Mouse (Mus musculus) adipocyte (in vitro differentiated cells): ENCODE measurements around the gene Lamc1.
A peak's percentile ranks its signal among the peaks of the same experiment; 100 is the strongest.
"Not testable (repeated sequence)": the region's sequence is repeated elsewhere in the genome, so short reads cannot be mapped to it uniquely, and the experiment has no call there.

Experiments used
- DNase-seq: peaks from one replicate; pipeline ENCODE4 v3.0.0-alpha.2; 2016; ENCODE audit warnings: low spot score

The Lamc1 gene

DNA sequence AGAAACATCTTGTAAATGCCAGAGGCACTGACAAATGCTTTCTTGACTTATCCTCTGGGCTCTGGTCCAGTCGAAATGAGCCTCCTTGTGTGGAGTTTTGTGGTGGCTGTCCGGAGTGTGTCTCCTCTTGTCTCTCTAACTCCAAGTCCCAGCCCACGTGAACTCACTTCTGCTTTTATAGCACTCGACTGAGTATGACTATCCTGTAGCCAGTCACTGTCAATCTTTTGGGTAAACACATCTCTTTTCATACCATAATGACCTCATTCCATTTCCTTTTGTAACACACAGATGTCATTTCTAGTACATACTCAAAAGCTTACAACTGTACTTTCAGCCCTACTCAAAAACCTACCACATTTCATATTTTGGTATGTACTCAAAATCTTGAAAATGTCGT lies 33.1 kb downstream of the Lamc1 start:
- not testable (repeated sequence) for DNase-seq

DNA sequence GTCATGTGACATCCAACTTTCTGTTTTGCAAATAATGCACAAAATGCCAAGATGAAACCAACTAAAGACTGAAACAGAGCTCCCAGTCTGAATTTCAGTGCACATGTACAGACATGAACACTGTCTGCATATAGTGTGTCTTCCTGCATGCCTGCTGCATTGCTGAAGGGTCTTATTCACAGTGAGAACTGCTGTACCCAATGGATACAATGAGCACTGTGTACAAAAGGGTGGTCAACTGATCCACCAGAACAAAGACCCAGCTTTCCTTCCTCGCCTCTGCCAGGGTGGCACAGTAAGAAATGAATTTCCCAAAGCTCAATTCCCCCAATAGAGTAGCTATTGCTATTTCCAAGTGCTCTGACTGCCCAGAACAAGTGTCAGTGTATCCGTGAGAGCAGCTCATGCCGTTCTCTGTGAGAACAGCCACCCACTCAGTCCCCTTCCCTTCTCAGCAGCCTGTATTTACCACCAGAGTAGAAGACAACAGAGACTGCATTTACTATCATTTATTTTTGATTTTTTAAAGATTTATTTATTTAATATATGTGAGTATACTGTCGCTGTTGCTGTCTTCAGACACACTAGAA lies 34.7 kb downstream of the Lamc1 start:
- DNase-seq: not testable (repeated sequence)

DNA sequence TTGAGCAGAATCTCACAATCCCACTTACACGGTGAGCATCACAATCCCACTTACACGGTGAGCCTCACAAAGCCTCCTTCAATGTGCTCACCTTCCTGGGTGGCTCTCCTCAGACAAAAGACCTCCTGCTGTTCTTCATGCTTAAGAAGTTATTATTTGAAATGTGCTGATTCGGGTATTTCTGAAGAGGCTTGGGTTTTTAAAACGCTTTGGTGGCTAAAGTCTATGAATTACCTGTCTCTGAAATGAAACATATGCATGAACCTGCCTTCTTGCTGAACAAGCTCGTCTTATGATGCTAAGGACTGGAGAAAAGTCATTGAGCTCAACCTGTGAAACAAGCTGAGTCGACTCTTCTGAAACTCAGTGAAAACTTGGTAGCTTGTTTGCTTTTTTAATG lies 36.6 kb downstream of the Lamc1 start:
- DNase-seq: no peak

DNA sequence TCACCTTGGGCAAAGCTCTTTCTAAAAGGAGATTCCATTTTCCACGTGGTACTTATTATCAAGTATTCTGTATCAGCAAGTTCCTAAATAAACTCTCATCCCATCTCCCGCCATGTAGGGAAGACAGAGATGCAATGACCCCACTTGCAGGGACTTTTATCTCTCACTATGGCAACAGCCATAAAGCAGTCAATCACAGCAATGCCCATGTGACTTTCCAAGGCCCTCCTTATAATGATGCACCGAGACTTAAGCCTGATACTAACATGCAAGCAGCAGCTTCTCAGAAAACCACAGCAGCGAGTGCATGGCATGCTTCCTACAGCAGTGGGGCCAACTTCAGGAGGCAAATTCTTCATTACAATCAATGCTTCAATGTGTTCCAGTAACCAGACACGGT lies 39.7 kb downstream of the Lamc1 start:
- no peak for DNase-seq

DNA sequence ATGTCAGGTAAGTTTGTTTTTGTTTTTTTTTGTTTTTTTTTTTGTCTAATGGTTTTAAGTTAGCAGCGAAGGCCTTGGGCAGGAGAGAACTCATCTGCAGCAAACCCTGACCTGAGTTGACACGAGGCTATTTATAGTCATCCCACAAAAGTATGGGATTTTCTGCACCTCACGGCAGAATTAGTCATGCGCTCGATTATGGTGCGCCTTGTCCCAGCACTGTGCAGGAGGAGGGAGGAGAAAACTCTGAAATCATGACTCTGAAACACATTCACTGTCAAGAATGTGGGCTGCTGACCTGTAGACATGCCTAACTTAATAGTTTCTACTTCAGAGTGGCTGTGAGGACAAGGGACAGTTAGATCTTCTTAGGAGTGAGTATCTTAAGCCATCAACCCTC lies 40.4 kb downstream of the Lamc1 start:
- DNase-seq: peak; percentile 48

DNA sequence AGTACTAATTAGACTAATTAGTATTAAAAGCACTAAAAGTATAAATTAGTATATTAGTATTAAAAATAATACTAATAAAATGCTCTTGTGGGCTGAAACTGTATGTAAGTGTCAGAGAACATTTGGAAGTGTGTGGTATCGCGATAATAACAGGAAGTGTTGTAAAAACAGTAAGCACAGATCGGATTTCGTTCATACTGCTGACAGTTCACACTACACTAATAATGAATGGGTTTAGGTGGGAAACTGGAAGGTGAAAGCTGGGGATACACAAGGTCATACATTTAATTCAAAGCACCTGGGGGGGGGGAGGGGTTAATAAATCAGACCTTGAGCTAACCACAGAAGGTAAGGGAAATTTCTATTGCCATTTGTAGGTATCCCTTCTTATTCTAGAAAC lies 41.2 kb downstream of the Lamc1 start:
- DNase-seq: no peak

DNA sequence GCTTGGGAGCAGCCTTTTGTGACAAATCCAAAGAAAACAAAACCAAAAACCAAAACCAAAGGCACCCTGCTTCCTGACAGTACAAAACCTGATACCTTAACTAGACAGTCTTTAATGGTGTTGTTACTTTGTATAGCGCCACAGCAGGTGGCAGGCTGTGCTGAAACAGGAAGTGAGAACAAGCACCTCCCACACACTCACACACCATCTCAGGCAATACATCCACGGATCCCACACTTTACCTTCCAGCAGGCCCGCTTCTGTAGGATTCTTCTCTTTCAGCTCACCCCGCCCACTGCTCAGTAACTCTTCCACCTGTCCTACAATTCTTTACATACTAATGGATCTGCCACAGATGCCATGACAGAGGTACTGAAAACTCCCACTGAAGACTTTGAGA lies 44.6 kb downstream of the Lamc1 start:
- no peak for DNase-seq

DNA sequence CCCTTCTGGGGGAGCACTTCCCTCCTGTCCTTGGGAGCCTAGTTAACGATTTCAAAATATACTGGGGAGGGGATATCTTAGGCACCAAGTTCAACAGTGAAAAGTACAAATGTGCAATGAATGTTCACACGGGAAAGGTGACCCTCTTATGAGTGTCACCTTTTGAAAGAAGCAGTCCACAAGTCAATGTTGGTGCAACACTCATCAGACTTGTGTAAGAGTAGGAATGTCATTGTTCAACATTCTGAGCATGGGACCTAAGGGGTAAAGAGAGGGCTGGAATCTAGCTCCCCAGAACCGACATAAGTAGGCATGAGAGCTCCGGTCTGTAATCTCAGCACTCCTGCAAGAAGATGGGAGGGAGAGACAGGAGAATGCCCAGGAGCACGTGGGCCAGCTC lies 45.1 kb downstream of the Lamc1 start:
- DNase-seq: no peak

DNA sequence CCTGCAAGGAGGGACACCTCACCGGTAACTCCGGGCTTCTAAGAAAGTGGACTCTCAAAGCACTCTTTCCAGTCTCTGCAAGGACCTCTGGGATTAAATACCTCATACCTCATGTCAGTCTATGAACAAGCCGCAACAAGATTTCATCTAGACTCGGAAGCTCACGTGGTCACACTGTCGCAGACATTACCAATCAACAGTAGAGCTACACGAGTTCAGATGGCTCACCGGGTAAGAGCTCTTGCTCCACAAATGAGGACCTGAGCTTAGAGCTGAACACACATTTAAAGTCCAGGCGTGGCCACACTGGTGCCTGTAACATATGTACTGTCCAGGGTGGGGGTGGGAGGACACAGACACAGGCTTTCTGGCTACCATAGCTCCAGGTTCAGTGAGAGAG lies 46.4 kb downstream of the Lamc1 start:
- DNase-seq: no peak

DNA sequence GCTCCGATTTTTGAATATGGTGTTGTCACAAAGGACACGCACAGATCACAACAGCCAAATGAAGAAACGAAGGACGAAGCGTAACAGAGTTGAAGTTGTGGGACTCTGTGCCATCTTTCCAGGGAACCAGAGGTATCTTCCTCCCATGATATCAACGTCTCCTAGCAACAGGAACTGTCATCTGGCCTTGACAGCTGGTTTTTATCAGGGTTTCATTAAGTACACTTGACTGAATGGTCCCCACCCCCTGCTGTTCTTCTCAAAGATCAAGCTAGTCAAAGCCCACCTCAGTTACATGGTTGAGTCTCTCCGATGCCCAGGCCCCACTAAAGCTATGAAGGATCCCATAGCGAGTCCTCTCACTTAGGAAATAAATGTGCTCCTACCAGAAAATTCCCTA lies 47.4 kb downstream of the Lamc1 start:
- DNase-seq: no peak

DNA sequence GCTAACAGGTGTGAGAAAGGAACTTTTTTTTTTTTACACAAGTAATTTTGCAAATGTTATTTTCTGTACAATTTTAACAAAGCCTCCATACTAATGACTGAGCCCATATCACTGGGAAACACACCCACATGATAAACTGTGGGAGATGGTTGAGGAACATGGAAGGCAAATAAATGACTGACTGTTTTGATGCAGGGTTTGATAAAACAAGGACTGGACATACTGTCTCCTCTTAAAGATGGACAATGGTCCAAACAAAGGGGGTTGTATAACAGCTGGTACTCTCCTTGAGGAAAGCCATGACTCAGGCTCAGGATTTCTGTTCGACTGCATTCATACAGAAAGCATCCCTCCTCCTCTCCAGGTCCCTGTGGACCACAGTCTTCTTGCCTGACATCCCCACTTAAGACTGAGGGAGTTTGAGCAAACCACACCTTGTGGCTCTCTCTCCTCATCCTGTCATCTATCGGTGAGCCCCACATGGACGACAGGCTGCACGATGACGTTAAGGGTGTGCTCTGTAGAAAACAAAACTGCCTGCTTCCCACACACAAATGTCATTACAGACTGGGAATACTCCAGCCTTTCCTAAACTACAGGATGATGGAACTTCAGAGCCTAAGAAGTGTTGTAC lies 50.1 kb downstream of the Lamc1 start:
- DNase-seq: no peak

DNA sequence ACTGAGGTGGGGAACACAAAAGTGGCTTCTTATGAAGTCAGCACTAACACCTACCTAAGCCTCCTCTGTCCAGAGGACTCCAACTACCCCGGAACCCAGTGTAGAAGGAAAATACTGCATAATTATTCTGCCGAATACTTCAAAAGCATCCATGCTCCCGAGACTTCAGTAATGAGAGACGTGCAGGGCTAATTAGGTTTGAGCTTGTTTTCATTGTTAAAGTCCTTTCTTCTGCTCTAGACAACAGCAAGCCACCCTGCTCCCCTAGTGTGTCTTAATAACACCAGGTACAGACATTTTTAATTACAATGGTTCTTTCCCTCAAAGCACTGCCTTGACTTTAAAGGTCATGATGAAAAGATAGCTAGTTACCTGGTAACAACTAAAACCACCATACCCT lies 51.1 kb downstream of the Lamc1 start:
- no peak for DNase-seq

DNA sequence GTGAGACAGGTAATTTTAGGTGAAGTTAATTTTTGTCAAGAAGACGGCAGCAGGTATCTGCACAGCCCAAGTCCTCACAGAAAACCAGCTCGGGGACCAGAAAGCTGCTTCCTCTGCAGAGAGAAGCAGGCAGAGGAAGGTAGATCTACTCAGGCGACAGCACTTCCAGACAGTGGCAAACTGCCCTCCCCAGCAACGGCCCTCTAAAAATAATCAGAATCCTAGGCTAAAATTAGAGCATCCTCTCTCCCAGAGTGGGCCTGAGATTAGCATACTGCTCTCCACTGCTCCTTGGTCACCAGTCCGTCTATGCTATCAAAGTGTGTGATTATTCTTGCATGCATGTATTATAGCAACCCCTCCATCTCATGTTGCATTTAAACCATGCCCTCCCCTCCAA lies 52.2 kb downstream of the Lamc1 start:
- DNase-seq: no peak

DNA sequence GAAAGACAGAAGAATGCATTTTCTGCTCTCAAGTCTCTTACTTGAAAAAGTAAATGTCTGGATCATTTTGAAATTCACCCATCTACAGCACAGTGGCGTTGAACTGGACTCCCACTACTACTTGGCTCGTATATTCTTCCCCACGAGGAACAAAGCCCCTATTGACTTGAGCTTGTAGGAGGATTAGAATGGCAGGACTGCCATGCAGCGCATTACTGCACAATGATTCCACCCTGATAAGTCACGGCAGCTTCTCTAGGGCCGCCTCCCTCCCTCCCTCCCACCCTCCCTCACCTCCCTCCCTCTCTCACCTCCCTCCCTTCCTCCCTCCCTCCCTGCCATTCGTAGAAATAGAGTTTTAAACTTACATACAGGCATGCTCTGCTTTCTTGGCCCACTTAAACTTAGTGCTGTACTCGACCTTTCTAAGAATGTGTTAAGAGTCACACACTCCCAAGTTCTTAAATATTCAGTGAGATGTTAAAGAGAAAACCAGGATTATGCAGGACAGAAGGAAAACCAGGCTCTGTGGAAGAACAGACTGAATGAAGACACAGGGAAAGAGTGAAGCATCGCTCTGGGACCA lies 54.5 kb downstream of the Lamc1 start:
- no peak for DNase-seq

DNA sequence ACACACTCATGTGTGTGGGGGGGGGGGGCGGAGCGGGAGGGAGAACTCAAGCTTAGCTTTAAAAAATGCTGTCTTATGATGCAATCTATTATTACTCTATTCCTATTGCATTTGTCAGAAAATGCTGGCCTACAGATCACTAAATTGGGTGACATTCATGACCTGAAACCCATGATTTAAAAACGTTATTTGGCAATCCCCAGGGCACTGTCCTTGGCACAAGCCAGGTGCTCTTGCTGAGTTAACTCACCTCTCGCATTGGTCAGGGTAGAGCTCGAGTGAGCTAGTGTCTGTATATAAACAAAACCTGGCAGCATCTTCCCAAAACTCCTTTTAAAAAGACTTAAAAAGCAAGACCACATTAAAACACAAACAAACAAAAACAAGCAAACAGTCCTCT lies 57.1 kb downstream of the Lamc1 start:
- peak; percentile 24 for DNase-seq

DNA sequence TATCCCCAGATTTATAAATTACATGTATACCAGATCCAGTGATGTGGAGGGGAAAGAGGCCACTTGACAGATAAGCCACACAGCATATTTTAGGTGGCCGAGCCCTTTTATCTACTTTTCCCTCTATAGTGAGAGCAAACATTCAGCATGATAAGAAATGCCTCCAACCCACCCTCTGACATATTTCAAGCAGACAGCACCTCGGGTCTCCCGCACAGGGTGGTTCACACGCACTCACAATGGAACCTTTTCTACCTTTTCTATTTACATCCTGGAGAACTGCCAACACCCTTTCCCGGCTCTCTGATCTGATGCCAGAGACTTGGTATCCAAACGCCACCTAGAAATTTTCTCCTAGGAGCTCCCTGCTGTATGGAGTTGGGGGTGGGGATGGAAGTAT lies 58.0 kb downstream of the Lamc1 start:
- no peak for DNase-seq

DNA sequence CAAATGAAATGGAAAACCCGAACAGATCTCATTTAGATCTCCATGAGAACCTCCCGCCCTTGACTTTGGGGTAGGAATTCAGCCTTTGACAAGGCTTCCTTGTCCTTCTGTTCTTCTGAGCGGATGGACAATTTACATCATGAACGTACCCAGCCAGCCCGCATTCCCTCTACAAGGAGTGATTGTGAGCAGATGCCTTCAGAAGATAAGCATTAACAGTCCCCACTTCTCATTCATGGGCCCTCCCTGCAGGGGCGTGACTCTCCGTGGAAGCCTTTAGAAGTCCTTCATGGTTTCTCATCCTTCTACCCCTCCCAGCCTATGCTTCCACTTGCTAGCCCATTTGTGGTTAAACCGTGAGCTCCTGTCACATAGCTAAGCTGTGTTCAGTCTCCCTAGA lies 58.9 kb downstream of the Lamc1 start:
- no peak for DNase-seq

DNA sequence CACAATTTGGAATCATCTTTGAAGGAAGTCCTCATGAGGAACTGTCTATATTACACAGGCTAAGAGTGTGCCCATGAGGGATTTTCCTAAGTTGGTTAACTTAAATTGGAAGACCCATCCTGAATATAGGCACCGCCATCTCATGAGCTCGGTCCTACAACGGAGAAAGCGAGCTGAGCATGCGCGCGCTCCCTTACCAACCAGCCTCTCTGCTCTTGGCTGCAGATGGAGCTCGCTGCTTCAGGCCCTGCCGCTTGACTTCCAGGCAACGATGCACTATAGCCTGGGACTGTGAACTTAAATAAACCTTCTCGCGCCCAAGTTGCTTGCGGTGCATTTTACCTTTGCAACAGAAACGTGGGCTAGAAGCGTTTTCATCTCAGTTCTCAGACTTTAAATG lies 61.8 kb downstream of the Lamc1 start:
- DNase-seq: no peak

DNA sequence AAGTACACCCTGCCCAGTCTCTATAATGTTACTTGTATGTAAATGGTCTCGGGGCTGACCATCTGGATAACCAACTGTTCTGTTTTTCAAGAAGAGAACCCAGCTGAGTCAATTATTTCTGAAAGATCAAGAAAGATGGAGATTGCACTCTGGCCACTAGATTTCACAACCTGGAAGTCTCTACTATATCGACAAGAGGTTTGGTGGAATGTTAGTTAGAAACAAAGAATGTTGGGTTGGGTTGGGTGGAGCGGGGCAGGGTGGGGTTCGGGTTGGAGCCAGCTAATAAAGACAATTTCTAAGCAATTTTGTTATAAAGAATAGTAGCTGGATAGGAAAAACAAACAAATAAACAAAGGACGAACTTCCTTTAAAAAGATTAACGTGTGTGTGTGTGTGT lies 62.9 kb downstream of the Lamc1 start:
- no peak for DNase-seq

DNA sequence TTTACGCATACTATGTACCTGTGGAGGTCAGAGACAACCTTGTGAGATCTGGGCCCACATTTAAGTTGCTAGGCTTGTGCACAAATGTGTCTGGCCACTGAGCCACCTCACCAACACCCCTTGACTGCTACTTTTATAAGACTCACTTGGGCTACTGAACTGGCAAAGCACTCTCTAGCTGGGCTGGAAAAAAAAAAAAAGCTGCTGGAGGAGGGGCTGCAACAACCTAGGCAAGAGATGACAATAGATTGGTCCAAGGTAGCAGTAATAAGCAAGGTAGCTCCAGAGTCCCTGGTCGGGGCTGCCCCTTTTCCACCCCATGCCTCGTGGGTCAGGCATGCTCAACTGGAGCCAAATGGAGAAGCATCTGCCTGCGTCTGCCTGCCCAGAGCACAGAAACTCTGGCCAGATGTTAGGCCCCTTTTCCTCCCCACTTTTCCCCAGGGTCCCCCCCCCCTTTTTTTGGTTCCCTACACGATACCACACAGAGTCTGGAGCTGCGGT lies 63.7 kb downstream of the Lamc1 start:
- no peak for DNase-seq

DNA sequence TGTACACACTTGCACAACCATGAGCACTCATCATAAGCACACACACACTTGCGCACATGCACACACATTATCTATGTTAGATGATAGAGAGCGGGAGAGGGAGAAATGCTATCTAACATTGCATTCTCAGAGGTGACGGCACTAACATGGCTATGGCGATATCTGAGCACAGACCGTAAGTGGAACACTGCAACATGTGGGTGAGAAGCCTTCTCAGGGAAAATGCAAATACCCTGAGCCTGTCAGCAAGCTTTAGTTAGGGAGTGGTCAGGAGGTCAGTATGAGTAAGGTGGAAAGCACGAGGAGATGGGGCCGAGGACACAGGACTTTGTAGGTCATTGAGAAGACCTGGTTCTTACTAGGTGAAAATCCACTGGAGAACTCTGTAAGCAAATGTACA lies 64.3 kb downstream of the Lamc1 start:
- no peak for DNase-seq

DNA sequence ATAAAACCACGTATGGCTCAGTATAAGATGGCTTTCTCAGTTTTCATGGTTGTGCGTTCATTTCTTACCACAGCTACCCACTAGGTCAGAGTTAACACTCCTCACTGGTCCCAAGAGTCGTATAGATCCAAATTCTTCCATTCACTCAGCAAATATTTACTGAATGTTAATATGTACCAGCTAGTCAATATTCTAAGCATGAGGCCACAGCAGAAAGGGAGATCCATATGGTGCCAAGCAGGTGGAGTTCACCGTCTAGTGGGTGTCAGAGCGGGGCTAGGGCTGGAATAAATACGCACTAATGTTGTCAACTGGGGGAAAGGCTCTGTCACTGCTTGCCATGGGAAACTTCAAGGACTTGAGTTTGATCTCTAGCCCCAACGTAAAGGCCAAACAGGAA lies 64.9 kb downstream of the Lamc1 start:
- DNase-seq: no peak

DNA sequence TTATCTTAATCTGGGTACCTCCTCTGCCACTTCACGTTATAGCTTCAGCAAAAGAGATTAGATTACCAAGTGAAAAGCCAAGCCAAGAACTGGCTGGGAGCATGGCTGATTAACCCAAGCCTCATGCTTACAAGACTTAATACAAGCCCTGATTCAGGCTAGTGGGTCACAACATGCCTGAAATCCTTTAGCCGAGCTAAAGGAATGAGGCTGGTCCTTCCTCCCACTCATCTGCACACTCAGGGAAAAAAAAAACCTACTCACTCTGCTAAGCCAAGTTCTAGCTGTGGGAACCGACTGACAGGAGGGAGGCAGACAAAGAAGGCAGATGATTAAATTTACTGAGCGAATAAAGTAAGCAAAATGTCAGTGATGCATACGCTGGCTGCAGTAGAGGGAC lies 65.7 kb downstream of the Lamc1 start:
- DNase-seq: peak; percentile 38

DNA sequence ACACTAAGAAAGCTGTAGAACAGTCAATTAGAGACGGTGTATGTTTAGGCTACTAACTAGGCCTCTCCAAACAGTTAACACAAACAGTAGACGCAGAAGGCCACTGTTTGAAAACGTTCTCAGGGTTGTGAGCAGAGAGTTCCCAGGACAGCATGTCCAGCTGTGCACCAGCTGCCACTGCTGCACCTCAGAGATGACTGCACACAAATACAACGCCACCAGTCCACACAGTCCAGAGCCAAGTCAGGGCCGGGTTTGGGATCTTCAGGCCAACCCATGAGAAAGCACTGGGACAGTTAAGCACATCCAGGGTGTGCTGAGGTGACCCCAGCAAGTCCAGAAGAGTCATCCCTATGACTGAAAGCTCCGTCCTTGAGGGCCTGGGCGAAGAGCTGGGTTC lies 67.0 kb downstream of the Lamc1 start:
- no peak for DNase-seq
